ENCODE assay signal across 22 mouse cellular contexts in genomic region chr4:124569661-124570060, GRCm38 (mm10). TPM values are rescaled to one million over a fixed set of nuclear protein-coding genes. Genes with fewer than 3 reads are reported as not detected.
"Had no signal": no experiment of that assay in that cellular context is flagged by ENCODE, and none has a peak within 500 bp of the region (broad histone marks: within the 10 kb centered on the region; RNA-seq: fewer than 3 reads in every experiment).

No protein-coding gene starts in this region.

- H3K36me3 ChIP-seq: liver, embryonic 13.5 days; neural tube, embryonic 12.5 days had no signal

- H3K9me3 ChIP-seq: liver, embryonic 13.5 days; neural tube, embryonic 12.5 days had no signal

- H3K27ac ChIP-seq: left cerebral cortex, adult 2 months; liver, embryonic 13.5 days; neural tube, embryonic 12.5 days; stomach, postnatal 0 days had no signal

- H3K9ac ChIP-seq: liver, embryonic 13.5 days; neural tube, embryonic 12.5 days had no signal

- DNase-seq: kidney, adult 9 months; kidney, postnatal 25 days; layer of hippocampus, postnatal 36 days; liver, embryonic 13.5 days; lung, adult 2 months; lung, postnatal 14 days; lung, postnatal 4 days; midbrain, embryonic 14.5 days; thymus, adult 18-20 months; thymus, postnatal 36 days had no signal

- H3K4me1 ChIP-seq: liver, embryonic 13.5 days had no signal

- H3K4me3 ChIP-seq: left cerebral cortex, adult 2 months; liver, embryonic 13.5 days; neural tube, embryonic 12.5 days had no signal

- H3K4me2 ChIP-seq: liver, embryonic 13.5 days; midbrain, embryonic 11.5 days; neural tube, embryonic 12.5 days had no signal

RNA-seq across cellular contexts. Expression of gene 3100002H09Rik, which starts 40.9 kb away (rescaled TPM):
- total RNA-seq: liver, adult 2 months; megakaryocyte progenitor cell, adult 5-6 weeks; megakaryocyte-erythroid progenitor cell, adult 5-6 weeks had no signal
- polyA plus RNA-seq: limb, embryonic 11.5 days; limb, embryonic 14.5 days; liver, adult 2 months; liver, embryonic 13.5 days; liver, embryonic 16.5 days; lung, adult 2 months; lung, embryonic 16.5 days; stomach, postnatal 0 days; urinary bladder, adult 2 months had no signal
